8 mouse cellular contexts compared by ENCODE assay signal in genomic region chr8:70503062-70503750, GRCm38 (mm10). TPM values are rescaled to one million over a fixed set of nuclear protein-coding genes. Genes with fewer than 3 reads are reported as not detected.
DNase-seq lines count a peak whose midpoint lies in the region; ATAC-seq lines count a peak whose summit lies in the region.

No protein-coding gene starts in this region.

- DNase-seq in adrenal gland, adult (ENCODE audit: inconsistent age in 2 of 2, low spot score in 1 of 2), result peak; percentile 58 to 86
- no peak for DNase-seq in adrenal gland, adult 8-10 months
- DNase-seq in adrenal gland, postnatal 36 days, result peak; percentile 68 to 73
- DNase-seq in kidney, postnatal 36 days, result peak; percentile 63 to 83
- peak; percentile 34 to 49 for DNase-seq in spleen, postnatal 36 days (ENCODE audit: low spot score in 2 of 2)

- peak overlapping the region; percentile 97 for H3K27ac ChIP-seq in embryonic facial prominence, embryonic 15.5 days (replicated peaks)
- H3K27ac ChIP-seq in heart, embryonic 15.5 days, result no peak overlapping the region

- peak overlapping the region; percentile 26; the same call in 1 of the 2 replicates for H3K4me2 ChIP-seq in embryonic facial prominence, embryonic 15.5 days (replicated peaks)
- H3K4me2 ChIP-seq in heart, embryonic 15.5 days, result no peak overlapping the region; the same call in 1 of the 2 replicates

- WGBS in embryonic facial prominence, embryonic 15.5 days, result 13% methylated on average over 46 of the region's 46 CpGs
- 18% methylated on average over 46 of the region's 46 CpGs for WGBS in heart, embryonic 15.5 days

- H3K4me1 ChIP-seq in embryonic facial prominence, embryonic 15.5 days, result peaks cover 82% of the 10 kb centered on the region
- H3K4me1 ChIP-seq in heart, embryonic 15.5 days (replicated peaks), result peaks cover 48% of the 10 kb centered on the region

- H3K36me3 ChIP-seq in embryonic facial prominence, embryonic 15.5 days, result peaks cover 19% of the 10 kb centered on the region
- H3K36me3 ChIP-seq in heart, embryonic 15.5 days, result peaks cover 9% of the 10 kb centered on the region

- peak overlapping the region; percentile 10; the same call in 1 of the 2 replicates for H3K4me3 ChIP-seq in embryonic facial prominence, embryonic 15.5 days (replicated peaks)
- H3K4me3 ChIP-seq in heart, embryonic 15.5 days, result 0 out of 2 replicates have a peak overlapping the region, but pooled peaks have one; percentile 2

- H3K9ac ChIP-seq in embryonic facial prominence, embryonic 15.5 days, result no peak overlapping the region
- H3K9ac ChIP-seq in heart, embryonic 15.5 days, result no peak overlapping the region

- no peaks in the 10 kb centered on the region for H3K9me3 ChIP-seq in embryonic facial prominence, embryonic 15.5 days (replicated peaks)
- no peaks in the 10 kb centered on the region for H3K9me3 ChIP-seq in heart, embryonic 15.5 days (replicated peaks)

- ATAC-seq in embryonic facial prominence, embryonic 15.5 days (ENCODE audit: insufficient number of reproducible peaks, low FRiP score, low TSS enrichment, low read depth), result no peak
- no peak for ATAC-seq in heart, embryonic 15.5 days (replicated peaks; ENCODE audit: insufficient number of reproducible peaks, insufficient read depth, low FRiP score, low read depth)
- ATAC-seq in megakaryocyte progenitor cell, adult 5-6 weeks (replicated peaks; ENCODE audit: poor library complexity), result peak; percentile 11; the same call in 1 of the 2 replicates

- peaks cover 36% of the 10 kb centered on the region for H3K27me3 ChIP-seq in embryonic facial prominence, embryonic 15.5 days
- H3K27me3 ChIP-seq in heart, embryonic 15.5 days, result peaks cover 53% of the 10 kb centered on the region

RNA-seq across cellular contexts. Expression of gene Rex1bd, which starts 3.3 kb away (rescaled TPM):
- total RNA-seq in adrenal gland, adult 8-10 months (2022), result 100 to 1,000 TPM; 126 to 165 (median 148) TPM
- 100 to 1,000 TPM; 144 to 154 TPM for total RNA-seq in adrenal gland, postnatal 36 days (2021)
- 155 and 174 TPM in 2 replicates for polyA plus RNA-seq in embryonic facial prominence, embryonic 15.5 days (2015; fragmentation: Nextera tagmentation; extraction: Ambion mirVana)
- 116 and 117 TPM in 2 replicates for polyA plus RNA-seq in heart, embryonic 15.5 days (2015; fragmentation: Nextera tagmentation; extraction: Ambion mirVana)
- total RNA-seq in megakaryocyte progenitor cell, adult 5-6 weeks (2015), result 40.6 and 41.3 TPM in 2 replicates
- 42.1 and 50.4 TPM in 2 replicates for total RNA-seq in megakaryocyte progenitor cell, adult 5-6 weeks (2017)

RNA-seq across cellular contexts. Expression of gene Uba52, which starts 7.4 kb away (rescaled TPM):
- total RNA-seq in adrenal gland, adult 8-10 months (2022), result 1,000 to 10,000 TPM; 1,217 to 1,378 (median 1,304) TPM
- 1,000 to 10,000 TPM; 1,515 to 1,560 TPM for total RNA-seq in adrenal gland, postnatal 36 days (2021)
- 940 and 1,016 TPM in 2 replicates for polyA plus RNA-seq in embryonic facial prominence, embryonic 15.5 days (2015; fragmentation: Nextera tagmentation; extraction: Ambion mirVana)
- polyA plus RNA-seq in heart, embryonic 15.5 days (2015; fragmentation: Nextera tagmentation; extraction: Ambion mirVana), result 684 and 768 TPM in 2 replicates
- total RNA-seq in megakaryocyte progenitor cell, adult 5-6 weeks (2015), result 3,077 and 3,244 TPM in 2 replicates
- 4,035 and 5,307 TPM in 2 replicates for total RNA-seq in megakaryocyte progenitor cell, adult 5-6 weeks (2017)

RNA-seq across cellular contexts. Expression of gene Crlf1, which starts 10.2 kb away (rescaled TPM):
- total RNA-seq in adrenal gland, adult 8-10 months (2022), result 1 to 10 TPM in 1 of 4 experiments, under 1 TPM in 2, not detected in 1; 0.51 to 1.5 (median 0.59) TPM
- total RNA-seq in adrenal gland, postnatal 36 days (2021), result under 1 TPM; 0.23 to 0.95 TPM
- 151 and 159 TPM in 2 replicates for polyA plus RNA-seq in embryonic facial prominence, embryonic 15.5 days (2015; fragmentation: Nextera tagmentation; extraction: Ambion mirVana)
- 3.8 and 11.1 TPM in 2 replicates for polyA plus RNA-seq in heart, embryonic 15.5 days (2015; fragmentation: Nextera tagmentation; extraction: Ambion mirVana)
- total RNA-seq in megakaryocyte progenitor cell, adult 5-6 weeks (2015), result not detected in 2 replicates
- total RNA-seq in megakaryocyte progenitor cell, adult 5-6 weeks (2017), result not detected in 2 replicates

RNA-seq across cellular contexts. Expression of gene Tmem59l, which starts 16.0 kb away (rescaled TPM):
- total RNA-seq in adrenal gland, adult 8-10 months (2022), result 10 to 100 TPM; 27.2 to 44.6 (median 31.0) TPM
- total RNA-seq in adrenal gland, postnatal 36 days (2021), result 10 to 100 TPM in 1 of 2 experiments, 1 to 10 TPM in 1; 9.5 to 11.3 TPM
- polyA plus RNA-seq in embryonic facial prominence, embryonic 15.5 days (2015; fragmentation: Nextera tagmentation; extraction: Ambion mirVana), result 16.5 and 18.7 TPM in 2 replicates
- polyA plus RNA-seq in heart, embryonic 15.5 days (2015; fragmentation: Nextera tagmentation; extraction: Ambion mirVana), result 0.24 and 0.96 TPM in 2 replicates
- not detected in 2 replicates for total RNA-seq in megakaryocyte progenitor cell, adult 5-6 weeks (2015)
- not detected in 2 replicates for total RNA-seq in megakaryocyte progenitor cell, adult 5-6 weeks (2017)

RNA-seq across cellular contexts. Expression of gene Fkbp8, which starts 24.3 kb away (rescaled TPM):
- total RNA-seq in adrenal gland, adult 8-10 months (2022), result 100 to 1,000 TPM; 352 to 405 (median 379) TPM
- total RNA-seq in adrenal gland, postnatal 36 days (2021), result 100 to 1,000 TPM; 265 to 329 TPM
- polyA plus RNA-seq in embryonic facial prominence, embryonic 15.5 days (2015; fragmentation: Nextera tagmentation; extraction: Ambion mirVana), result 310 and 324 TPM in 2 replicates
- 203 and 274 TPM in 2 replicates for polyA plus RNA-seq in heart, embryonic 15.5 days (2015; fragmentation: Nextera tagmentation; extraction: Ambion mirVana)
- total RNA-seq in megakaryocyte progenitor cell, adult 5-6 weeks (2015), result 74.6 and 90.4 TPM in 2 replicates
- total RNA-seq in megakaryocyte progenitor cell, adult 5-6 weeks (2017), result 114 and 133 TPM in 2 replicates
